Mouse (Mus musculus): ENCODE data around the gene Fads2. TPM values are rescaled to one million over a fixed set of nuclear protein-coding genes. Genes with fewer than 3 reads are reported as not detected.
"Not testable (repeated sequence)": the region's sequence is repeated elsewhere in the genome, so short reads cannot be mapped to it uniquely, and the experiment has no call there.

Fads2 gene
- total RNA-seq (2021) = 1 to 10 TPM; 1.7 to 4.1 TPM
- long read RNA-seq, experiment 1, partial matches to known transcripts = 0 of 5 reads
- long read RNA-seq, experiment 1, other reads (novel, unspliced or antisense) = 1 of 5 reads
- long read RNA-seq, experiment 2, partial matches to known transcripts = 0 of 2 reads
- long read RNA-seq, experiment 2, other reads (novel, unspliced or antisense) = 0 of 2 reads

- peak; percentile 91 for DNase-seq
- intact Hi-C loops (cut with DNase I) = loop anchor here (5.0 to 10.0 kb wide), 2 partner anchors 64 to 83 kb away; partner anchors contain the start of gene Fads1
- H3K4me3 ChIP-seq = peak within 1 kb of the TSS; percentile 84
- TF ChIP-seq CTCF (IDR thresholded peaks at IDR 0.05) = no peak; the same call in 1 of the 2 replicates
- H3K27ac ChIP-seq = peak within 1 kb of the TSS; percentile 79
These were observed at the start of gene Fads2 for GRCm38 (mm10) chr19:10101341-10102053. Gene Fads2 (minus strand): TSS chr19:10101746.

DNA sequence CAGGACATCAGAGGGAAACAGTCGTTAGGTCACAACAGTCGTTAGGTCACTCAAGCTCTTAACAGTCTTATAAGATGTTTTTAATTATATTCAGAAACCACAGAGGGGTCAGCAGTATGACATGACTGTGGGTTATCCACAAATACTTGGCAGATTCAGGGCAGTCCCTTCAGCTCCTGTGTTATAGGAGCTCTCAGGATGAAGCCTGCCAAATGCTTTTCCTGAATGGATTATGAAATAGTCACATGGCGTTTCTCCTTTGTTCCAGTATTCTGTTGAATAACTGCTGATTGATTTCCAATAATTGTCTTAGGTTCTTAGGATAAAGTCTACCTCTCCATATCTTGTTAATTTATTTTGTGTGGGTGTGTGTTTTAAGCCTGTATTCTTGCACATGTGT is 47.6 kb upstream of the Fads2 start:
- intact Hi-C loops (cut with DNase I) = no loop called here
- Histone ChIP-seq H3K4me3 (no peak overlapping the region), H3K27ac (no peak overlapping the region)
- DNase-seq = no peak
- TF ChIP-seq CTCF (IDR thresholded peaks at IDR 0.05) = no peak

DNA sequence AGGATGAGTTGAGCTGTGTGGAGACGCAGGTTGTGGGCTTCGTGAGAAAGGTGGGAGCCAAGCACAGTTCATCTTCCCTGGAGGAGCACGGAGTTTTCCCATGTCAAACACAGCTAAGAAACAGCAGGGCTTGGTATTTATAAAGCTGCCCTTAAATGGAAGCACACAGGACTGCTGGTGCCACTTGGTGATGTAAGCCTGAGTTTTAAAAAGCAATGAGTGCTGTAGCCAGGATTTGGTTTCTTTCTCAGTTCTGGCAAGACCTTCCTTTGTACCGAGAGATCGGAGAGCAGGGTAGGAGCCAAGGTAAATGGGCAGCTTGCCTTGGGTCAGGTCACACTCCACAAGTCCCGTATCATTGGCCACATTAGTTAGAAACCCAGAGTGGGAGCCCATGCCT is 47.0 kb upstream of the Fads2 start:
- peak overlapping the region; percentile 44 for H3K4me3 ChIP-seq
- DNase-seq = peak; percentile 39

DNA sequence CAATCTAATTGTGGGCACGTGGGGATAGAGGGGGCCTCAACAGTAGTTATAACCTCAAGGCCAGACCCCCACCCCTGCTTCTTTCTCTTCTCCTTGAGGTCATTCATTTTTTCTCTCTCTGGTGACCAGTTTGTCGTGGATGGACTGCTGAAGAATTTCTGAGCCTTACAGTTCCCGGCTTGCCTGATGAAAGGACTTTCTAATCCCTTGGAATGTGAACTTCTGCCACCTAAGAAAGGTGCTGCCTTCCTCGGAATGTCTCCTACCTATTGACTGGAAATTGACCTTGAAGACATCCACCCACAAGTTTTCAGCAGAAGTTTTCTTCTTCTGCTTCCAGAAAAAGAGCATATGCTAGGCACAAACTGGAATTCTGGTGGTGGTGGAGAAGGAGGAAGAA is 42.9 kb upstream of the Fads2 start:
- intact Hi-C loops (cut with DNase I) = no loop called here
- no peak for TF ChIP-seq CTCF (IDR thresholded peaks at IDR 0.05)
- DNase-seq = no peak
- Histone ChIP-seq H3K4me3 (no peak overlapping the region), H3K27ac (no peak overlapping the region)

More for the DNA sequence above, 47.0 kb upstream of the Fads2 start:
- no peak for TF ChIP-seq CTCF (IDR thresholded peaks at IDR 0.05)
- intact Hi-C loops (cut with DNase I) = no loop called here
- peak overlapping the region; percentile 48 for H3K27ac ChIP-seq

DNA sequence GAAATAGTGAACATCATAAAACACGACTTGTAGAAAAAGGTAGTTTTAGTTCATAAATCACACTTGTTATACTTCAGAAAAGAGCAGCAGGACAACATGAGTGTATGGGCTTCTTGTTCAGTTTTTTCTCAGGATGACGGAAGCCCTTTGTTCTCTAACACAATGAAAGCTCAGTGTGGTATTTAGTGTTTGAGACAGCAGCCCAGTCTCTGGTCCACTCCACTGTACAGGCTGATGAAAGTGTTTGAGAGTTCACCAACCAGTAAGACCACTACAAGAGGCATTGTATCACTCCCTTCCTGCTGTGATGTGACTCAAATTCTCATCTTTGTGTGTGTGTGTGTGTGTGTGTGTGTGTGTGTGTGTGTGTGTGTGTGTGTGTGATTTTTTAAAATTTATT is 42.1 kb upstream of the Fads2 start:
- DNase-seq = no peak
- intact Hi-C loops (cut with DNase I) = no loop called here

GRCm38 (mm10) chr19:10139736-10140135 is 38.2 kb upstream of the Fads2 start:
- no peak for DNase-seq
- Histone ChIP-seq H3K27ac (no peak overlapping the region), H3K4me3 (no peak overlapping the region)
- TF ChIP-seq CTCF (IDR thresholded peaks at IDR 0.05) = no peak
- intact Hi-C loops (cut with DNase I) = no loop called here

More for the DNA sequence above, 42.1 kb upstream of the Fads2 start:
- no peak for TF ChIP-seq CTCF (IDR thresholded peaks at IDR 0.05)
- no peak overlapping the region for H3K4me3 ChIP-seq
- no peak overlapping the region for H3K27ac ChIP-seq

- no peak for TF ChIP-seq CTCF (IDR thresholded peaks at IDR 0.05)
- intact Hi-C loops (cut with DNase I) = no loop called here
- peak; percentile 38 for DNase-seq
- Histone ChIP-seq H3K27ac (0 out of 2 replicates have a peak overlapping the region, but pooled peaks have one; percentile 21), H3K4me3 (no peak overlapping the region)
These were observed 35.9 kb upstream of the Fads2 start for GRCm38 (mm10) chr19:10137423-10137822.

GRCm38 (mm10) chr19:10134692-10135091 is 33.1 kb upstream of the Fads2 start:
- intact Hi-C loops (cut with DNase I) = no loop called here
- Histone ChIP-seq H3K27ac (peak overlapping the region; percentile 43), H3K4me3 (no peak overlapping the region)
- peak; percentile 77 for DNase-seq
- no peak for TF ChIP-seq CTCF (IDR thresholded peaks at IDR 0.05)

- DNase-seq; H3K27ac ChIP-seq; intact Hi-C loops (cut with DNase I); H3K4me3 ChIP-seq: not testable (repeated sequence)
These were observed 28.0 kb upstream of the Fads2 start for GRCm38 (mm10) chr19:10129547-10129946.

DNA sequence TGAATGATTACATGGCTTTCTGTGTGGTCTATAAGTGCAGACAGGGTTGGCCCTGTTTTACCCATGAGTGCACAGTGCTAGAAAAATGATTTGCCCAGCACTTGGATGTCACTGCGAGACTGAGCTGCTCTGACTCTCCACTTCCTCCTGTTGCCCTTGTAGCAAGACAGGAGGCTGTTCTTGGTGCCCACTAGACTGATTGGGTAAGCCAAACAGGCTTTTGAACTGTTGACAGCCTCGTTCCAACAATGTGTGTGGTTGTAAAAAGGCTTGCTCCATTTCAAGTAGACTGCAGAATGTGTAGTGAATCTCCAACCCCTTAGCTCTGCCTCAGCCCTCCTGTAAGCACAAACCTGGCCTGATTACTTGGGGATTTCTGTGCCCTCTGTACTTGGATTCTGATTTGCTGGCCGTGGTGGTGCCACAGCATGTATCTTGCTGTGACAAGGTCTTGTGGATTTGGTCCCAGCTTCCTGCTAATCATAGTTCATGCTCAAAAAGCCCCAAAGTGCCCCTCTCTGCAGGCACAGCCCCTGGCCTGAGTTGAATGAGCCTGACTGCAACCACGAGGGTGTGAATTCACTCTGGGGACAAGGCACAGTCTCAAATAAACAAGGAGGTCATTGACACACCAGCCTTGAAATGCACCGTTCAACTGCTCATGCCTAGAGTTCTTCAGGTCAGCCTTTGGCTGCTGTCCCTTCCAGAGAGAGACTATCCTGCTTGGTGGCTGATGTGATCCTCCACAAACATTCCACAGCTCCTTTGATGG is 25.1 kb upstream of the Fads2 start:
- no peak for DNase-seq
- no peak overlapping the region for H3K27ac ChIP-seq
- intact Hi-C loops (cut with DNase I) = no loop called here
- TF ChIP-seq CTCF (IDR thresholded peaks at IDR 0.05) = no peak
- no peak overlapping the region for H3K4me3 ChIP-seq

GRCm38 (mm10) chr19:10123892-10124634 is 22.5 kb upstream of the Fads2 start:
- intact Hi-C loops (cut with DNase I) = no loop called here
- Histone ChIP-seq H3K4me3 (no peak overlapping the region), H3K27ac (no peak overlapping the region)
- DNase-seq = no peak
- TF ChIP-seq CTCF (IDR thresholded peaks at IDR 0.05) = no peak

- no peak for TF ChIP-seq CTCF (IDR thresholded peaks at IDR 0.05)
- Histone ChIP-seq H3K4me3 (no peak overlapping the region), H3K27ac (no peak overlapping the region)
- intact Hi-C loops (cut with DNase I) = no loop called here
- DNase-seq = no peak
These were observed 20.6 kb upstream of the Fads2 start for GRCm38 (mm10) chr19:10122021-10122631.

Data from gastrocnemius, adult 2 months (tissue).